Mouse (Mus musculus) brain, embryonic 18.5 days (tissue): ENCODE measurements around the gene Csrp2.

Experiments used
- DNase-seq: peaks from one replicate; pipeline ENCODE4 v3.0.0-alpha.2; 2012; ENCODE audit warnings: low read depth, low spot score

The Csrp2 gene

GRCm38 (mm10) chr10:110931161-110931912 is 11.7 kb downstream of the Csrp2 start:
- no peak for DNase-seq

GRCm38 (mm10) chr10:110931913-110932560 is 12.4 kb downstream of the Csrp2 start:
- DNase-seq, result no peak

- no peak for DNase-seq
Measured at GRCm38 (mm10) chr10:110933584-110933983, 14.0 kb downstream of the Csrp2 start.

- no peak for DNase-seq
Measured at GRCm38 (mm10) chr10:110935081-110935480, 15.5 kb downstream of the Csrp2 start.

GRCm38 (mm10) chr10:110935669-110936068 is 16.1 kb downstream of the Csrp2 start:
- no peak for DNase-seq

- DNase-seq, result no peak
Measured at GRCm38 (mm10) chr10:110938361-110938760, 18.8 kb downstream of the Csrp2 start.

GRCm38 (mm10) chr10:110938841-110939549 is 19.4 kb downstream of the Csrp2 start:
- no peak for DNase-seq

GRCm38 (mm10) chr10:110939717-110940116 is 20.1 kb downstream of the Csrp2 start:
- DNase-seq, result no peak

GRCm38 (mm10) chr10:110940740-110941398 is 21.3 kb downstream of the Csrp2 start:
- no peak for DNase-seq

- DNase-seq, result no peak
Measured at GRCm38 (mm10) chr10:110941968-110942367, 22.4 kb downstream of the Csrp2 start.

GRCm38 (mm10) chr10:110942806-110943205 is 23.2 kb downstream of the Csrp2 start:
- DNase-seq, result no peak

- DNase-seq, result no peak
Measured at GRCm38 (mm10) chr10:110944175-110944574, 24.6 kb downstream of the Csrp2 start.

GRCm38 (mm10) chr10:110945966-110946365 is 26.4 kb downstream of the Csrp2 start:
- DNase-seq, result no peak

GRCm38 (mm10) chr10:110947574-110947973 is 28.0 kb downstream of the Csrp2 start:
- DNase-seq, result no peak

- no peak for DNase-seq
Measured at GRCm38 (mm10) chr10:110951112-110951511, 31.5 kb downstream of the Csrp2 start.

GRCm38 (mm10) chr10:110951748-110952147 is 32.2 kb downstream of the Csrp2 start:
- DNase-seq, result no peak

GRCm38 (mm10) chr10:110952271-110952670 is 32.7 kb downstream of the Csrp2 start:
- no peak for DNase-seq

- peak; percentile 37 for DNase-seq
Measured at GRCm38 (mm10) chr10:110952937-110953451, 33.4 kb downstream of the Csrp2 start.

- no peak for DNase-seq
Measured at GRCm38 (mm10) chr10:110958879-110959278, 39.3 kb downstream of the Csrp2 start.

- DNase-seq, result no peak
Measured at GRCm38 (mm10) chr10:110959781-110960180, 40.2 kb downstream of the Csrp2 start.

GRCm38 (mm10) chr10:110960841-110961240 is 41.3 kb downstream of the Csrp2 start:
- no peak for DNase-seq

GRCm38 (mm10) chr10:110962172-110962571 is 42.6 kb downstream of the Csrp2 start:
- no peak for DNase-seq
